Mouse (Mus musculus): ENCODE measurements around the gene Cntn5. TPM values are rescaled to one million over a fixed set of nuclear protein-coding genes. Genes with fewer than 3 reads are reported as not detected.

Cntn5 gene
- polyA plus RNA-seq, 1 experiment from 2014 or later, result 18.7 TPM

GRCm38 (mm10) chr9:10324697-10325368, 579.7 kb downstream of the Cntn5 start:
- Histone ChIP-seq H3K27me3 (replicated peaks) (no peaks in the 10 kb centered on the region), H3K4me2 (no peak overlapping the region), H3K27ac (no peak overlapping the region), H3K9ac (no peak overlapping the region), H3K4me1 (no peaks in the 10 kb centered on the region), H3K9me3 (no peaks in the 10 kb centered on the region), H3K36me3 (replicated peaks) (no peaks in the 10 kb centered on the region), H3K4me3 (no peak overlapping the region)
- 46% methylated on average over 7 of the region's 7 CpGs for WGBS
- ATAC-seq (replicated peaks), result no peak

GRCm38 (mm10) chr9:10269342-10269741, 635.2 kb downstream of the Cntn5 start:
- Histone ChIP-seq H3K4me1 (no peaks in the 10 kb centered on the region), H3K4me2 (no peak overlapping the region), H3K27ac (peak overlapping the region; percentile 15; the same call in 1 of the 2 replicates), H3K9me3 (no peaks in the 10 kb centered on the region), H3K9ac (no peak overlapping the region), H3K4me3 (no peak overlapping the region), H3K36me3 (replicated peaks) (no peaks in the 10 kb centered on the region), H3K27me3 (replicated peaks) (no peaks in the 10 kb centered on the region)
- 7% methylated on average over 2 of the region's 2 CpGs for whole genome bisulfite sequencing
- peak; percentile 95 for ATAC-seq (replicated peaks)

- WGBS, result 37% methylated on average over 6 of the region's 6 CpGs
- H3K4me1 ChIP-seq, result no peaks in the 10 kb centered on the region
- no peaks in the 10 kb centered on the region for H3K9me3 ChIP-seq
- H3K27me3 ChIP-seq (replicated peaks), result no peaks in the 10 kb centered on the region
- H3K36me3 ChIP-seq (replicated peaks), result no peaks in the 10 kb centered on the region
- no peak overlapping the region for H3K4me2 ChIP-seq
- no peak overlapping the region for H3K4me3 ChIP-seq
- peak; percentile 49; the same call in 1 of the 2 replicates for ATAC-seq (replicated peaks)
- peak overlapping the region; percentile 15; the same call in 1 of the 2 replicates for H3K27ac ChIP-seq
- no peak overlapping the region for H3K9ac ChIP-seq
Measured at GRCm38 (mm10) chr9:10268836-10269235, 635.7 kb downstream of the Cntn5 start.

GRCm38 (mm10) chr9:10265616-10266015, 639.0 kb downstream of the Cntn5 start:
- no peak for ATAC-seq (replicated peaks)
- Histone ChIP-seq H3K27ac (no peak overlapping the region), H3K4me1 (no peaks in the 10 kb centered on the region), H3K4me3 (no peak overlapping the region), H3K9me3 (no peaks in the 10 kb centered on the region), H3K4me2 (no peak overlapping the region), H3K36me3 (replicated peaks) (no peaks in the 10 kb centered on the region), H3K9ac (no peak overlapping the region), H3K27me3 (replicated peaks) (no peaks in the 10 kb centered on the region)
- WGBS, result 24% methylated on average over 3 of the region's 3 CpGs

- no peak for ATAC-seq (replicated peaks)
- no peaks in the 10 kb centered on the region for H3K4me1 ChIP-seq
- H3K4me3 ChIP-seq, result no peak overlapping the region
- 71% methylated on average over 4 of the region's 4 CpGs for WGBS
- no peak overlapping the region for H3K9ac ChIP-seq
- no peaks in the 10 kb centered on the region for H3K27me3 ChIP-seq (replicated peaks)
- H3K9me3 ChIP-seq, result no peaks in the 10 kb centered on the region
- H3K27ac ChIP-seq, result no peak overlapping the region
- no peaks in the 10 kb centered on the region for H3K36me3 ChIP-seq (replicated peaks)
- no peak overlapping the region for H3K4me2 ChIP-seq
Measured at GRCm38 (mm10) chr9:10233364-10233763, 671.2 kb downstream of the Cntn5 start.

GRCm38 (mm10) chr9:10232066-10232465, 672.5 kb downstream of the Cntn5 start:
- Histone ChIP-seq H3K9ac (no peak overlapping the region), H3K36me3 (replicated peaks) (no peaks in the 10 kb centered on the region), H3K4me2 (no peak overlapping the region), H3K27ac (no peak overlapping the region), H3K27me3 (replicated peaks) (no peaks in the 10 kb centered on the region), H3K4me3 (no peak overlapping the region), H3K9me3 (no peaks in the 10 kb centered on the region), H3K4me1 (no peaks in the 10 kb centered on the region)
- 50% methylated on average over 1 of the region's 1 CpGs for WGBS
- ATAC-seq (replicated peaks), result 0 out of 2 replicates have a peak, but pooled peaks have one; percentile 33

GRCm38 (mm10) chr9:10230973-10231372, 673.6 kb downstream of the Cntn5 start:
- no peak for ATAC-seq (replicated peaks)
- no peaks in the 10 kb centered on the region for H3K4me1 ChIP-seq
- H3K4me3 ChIP-seq, result no peak overlapping the region
- H3K9me3 ChIP-seq, result no peaks in the 10 kb centered on the region
- H3K36me3 ChIP-seq (replicated peaks), result no peaks in the 10 kb centered on the region
- H3K27me3 ChIP-seq (replicated peaks), result no peaks in the 10 kb centered on the region
- H3K27ac ChIP-seq, result no peak overlapping the region
- no peak overlapping the region for H3K9ac ChIP-seq
- H3K4me2 ChIP-seq, result no peak overlapping the region

- H3K9me3 ChIP-seq, result no peaks in the 10 kb centered on the region
- no peak overlapping the region for H3K4me2 ChIP-seq
- H3K27me3 ChIP-seq (replicated peaks), result no peaks in the 10 kb centered on the region
- no peaks in the 10 kb centered on the region for H3K36me3 ChIP-seq (replicated peaks)
- no peak overlapping the region for H3K9ac ChIP-seq
- H3K27ac ChIP-seq, result no peak overlapping the region
- 71% methylated on average over 2 of the region's 2 CpGs for WGBS
- H3K4me3 ChIP-seq, result no peak overlapping the region
- ATAC-seq (replicated peaks), result no peak
- no peaks in the 10 kb centered on the region for H3K4me1 ChIP-seq
Measured at GRCm38 (mm10) chr9:10229716-10230115, 674.9 kb downstream of the Cntn5 start.

- no peak for ATAC-seq (replicated peaks)
- Histone ChIP-seq H3K9me3 (no peaks in the 10 kb centered on the region), H3K4me1 (no peaks in the 10 kb centered on the region)
Measured at GRCm38 (mm10) chr9:10226013-10226412, 678.6 kb downstream of the Cntn5 start.

GRCm38 (mm10) chr9:10186063-10186462, 718.5 kb downstream of the Cntn5 start:
- Histone ChIP-seq H3K36me3 (replicated peaks) (no peaks in the 10 kb centered on the region), H3K27ac (no peak overlapping the region), H3K4me3 (no peak overlapping the region), H3K4me1 (no peaks in the 10 kb centered on the region), H3K27me3 (replicated peaks) (no peaks in the 10 kb centered on the region), H3K4me2 (no peak overlapping the region), H3K9ac (no peak overlapping the region), H3K9me3 (no peaks in the 10 kb centered on the region)
- no peak for ATAC-seq (replicated peaks)

More at GRCm38 (mm10) chr9:10226013-10226412, 678.6 kb downstream of the Cntn5 start:
- Histone ChIP-seq H3K9ac (no peak overlapping the region), H3K27ac (no peak overlapping the region), H3K27me3 (replicated peaks) (no peaks in the 10 kb centered on the region), H3K4me3 (no peak overlapping the region), H3K36me3 (replicated peaks) (no peaks in the 10 kb centered on the region), H3K4me2 (no peak overlapping the region)
- 68% methylated on average over 2 of the region's 2 CpGs for WGBS

GRCm38 (mm10) chr9:10170526-10170925, 734.0 kb downstream of the Cntn5 start:
- H3K9me3 ChIP-seq, result no peaks in the 10 kb centered on the region
- no peak overlapping the region for H3K9ac ChIP-seq
- H3K27me3 ChIP-seq (replicated peaks), result no peaks in the 10 kb centered on the region
- ATAC-seq (replicated peaks), result no peak
- no peak overlapping the region for H3K4me2 ChIP-seq
- 80% methylated on average over 3 of the region's 3 CpGs for WGBS
- no peak overlapping the region for H3K27ac ChIP-seq
- no peaks in the 10 kb centered on the region for H3K4me1 ChIP-seq
- no peak overlapping the region for H3K4me3 ChIP-seq
- H3K36me3 ChIP-seq (replicated peaks), result no peaks in the 10 kb centered on the region

- Histone ChIP-seq H3K36me3 (replicated peaks) (no peaks in the 10 kb centered on the region), H3K4me1 (no peaks in the 10 kb centered on the region), H3K9me3 (no peaks in the 10 kb centered on the region), H3K9ac (no peak overlapping the region), H3K27me3 (replicated peaks) (no peaks in the 10 kb centered on the region), H3K4me2 (no peak overlapping the region), H3K27ac (no peak overlapping the region), H3K4me3 (no peak overlapping the region)
- no peak for ATAC-seq (replicated peaks)
- 86% methylated on average over 1 of the region's 1 CpGs for WGBS
Measured at GRCm38 (mm10) chr9:10121350-10122057, 783.1 kb downstream of the Cntn5 start.

GRCm38 (mm10) chr9:10116581-10116980, 788.0 kb downstream of the Cntn5 start:
- H3K4me2 ChIP-seq, result no peak overlapping the region
- no peak overlapping the region for H3K4me3 ChIP-seq
- 69% methylated on average over 1 of the region's 1 CpGs for WGBS
- no peaks in the 10 kb centered on the region for H3K27me3 ChIP-seq (replicated peaks)
- no peak overlapping the region for H3K27ac ChIP-seq
- ATAC-seq (replicated peaks), result no peak
- no peaks in the 10 kb centered on the region for H3K4me1 ChIP-seq
- H3K36me3 ChIP-seq (replicated peaks), result no peaks in the 10 kb centered on the region
- H3K9me3 ChIP-seq, result no peaks in the 10 kb centered on the region
- no peak overlapping the region for H3K9ac ChIP-seq

Measured in midbrain, embryonic 15.5 days (tissue).